Mouse (Mus musculus): ENCODE data around the gene Casp9. TPM values are rescaled to one million over a fixed set of nuclear protein-coding genes. Genes with fewer than 3 reads are reported as not detected.

Casp9 gene
- total RNA-seq, 4 experiments from 2014 or later = 7.9 to 10.7 (median 10.0) TPM

GRCm38 (mm10) chr4:141779828-141780227 is 13.6 kb upstream of the Casp9 start:
- no peak for DNase-seq (ENCODE audit: low spot score)

GRCm38 (mm10) chr4:141781201-141781985 is 12.0 kb upstream of the Casp9 start:
- no peak for DNase-seq (ENCODE audit: low spot score)

GRCm38 (mm10) chr4:141784835-141785234 is 8.6 kb upstream of the Casp9 start:
- no peak for DNase-seq (ENCODE audit: low spot score)

- DNase-seq (ENCODE audit: low spot score) = no peak
These were observed 7.3 kb upstream of the Casp9 start for GRCm38 (mm10) chr4:141786141-141786540.

GRCm38 (mm10) chr4:141787046-141787445 is 6.4 kb upstream of the Casp9 start:
- DNase-seq (ENCODE audit: low spot score) = no peak

- DNase-seq (ENCODE audit: low spot score) = no peak
These were observed 6.0 kb upstream of the Casp9 start for GRCm38 (mm10) chr4:141787462-141787861.

GRCm38 (mm10) chr4:141789564-141790218 is 3.7 kb upstream of the Casp9 start:
- no peak for DNase-seq (ENCODE audit: low spot score)

- peak; percentile 99 for DNase-seq (ENCODE audit: low spot score)
These were observed 2.9 kb upstream of the Casp9 start, which contains the start of gene Dnajc16 for GRCm38 (mm10) chr4:141790524-141790990. Dnajc16 (minus strand) TSS chr4:141790931.

- DNase-seq (ENCODE audit: low spot score) = no peak
These were observed 1.9 kb upstream of the Casp9 start for GRCm38 (mm10) chr4:141791486-141791885.

GRCm38 (mm10) chr4:141791951-141792350 is 1.5 kb upstream of the Casp9 start:
- DNase-seq (ENCODE audit: low spot score) = no peak

- no peak for DNase-seq (ENCODE audit: low spot score)
These were observed 694 bp upstream of the Casp9 start for GRCm38 (mm10) chr4:141792554-141793281.

GRCm38 (mm10) chr4:141794152-141794535 is 732 bp downstream of the Casp9 start:
- DNase-seq (ENCODE audit: low spot score) = no peak

GRCm38 (mm10) chr4:141796356-141796755 is 2.9 kb downstream of the Casp9 start:
- DNase-seq (ENCODE audit: low spot score) = no peak

GRCm38 (mm10) chr4:141796954-141797353 is 3.5 kb downstream of the Casp9 start:
- DNase-seq (ENCODE audit: low spot score) = no peak

- DNase-seq (ENCODE audit: low spot score) = no peak
These were observed 4.1 kb downstream of the Casp9 start for GRCm38 (mm10) chr4:141797545-141797944.

- no peak for DNase-seq (ENCODE audit: low spot score)
These were observed 10.7 kb downstream of the Casp9 start for GRCm38 (mm10) chr4:141804105-141804504.

- DNase-seq (ENCODE audit: low spot score) = no peak
These were observed 12.5 kb downstream of the Casp9 start for GRCm38 (mm10) chr4:141805886-141806285.

GRCm38 (mm10) chr4:141809850-141810464 is 16.5 kb downstream of the Casp9 start:
- no peak for DNase-seq (ENCODE audit: low spot score)

- no peak for DNase-seq (ENCODE audit: low spot score)
These were observed 17.6 kb downstream of the Casp9 start for GRCm38 (mm10) chr4:141810975-141811374.

- no peak for DNase-seq (ENCODE audit: low spot score)
These were observed 18.0 kb downstream of the Casp9 start for GRCm38 (mm10) chr4:141811375-141811774.

- DNase-seq (ENCODE audit: low spot score) = no peak
These were observed 22.9 kb downstream of the Casp9 start for GRCm38 (mm10) chr4:141816267-141816666.
